Comparison of ENCODE assay signal across 13 mouse cellular contexts in the genomic region with DNA sequence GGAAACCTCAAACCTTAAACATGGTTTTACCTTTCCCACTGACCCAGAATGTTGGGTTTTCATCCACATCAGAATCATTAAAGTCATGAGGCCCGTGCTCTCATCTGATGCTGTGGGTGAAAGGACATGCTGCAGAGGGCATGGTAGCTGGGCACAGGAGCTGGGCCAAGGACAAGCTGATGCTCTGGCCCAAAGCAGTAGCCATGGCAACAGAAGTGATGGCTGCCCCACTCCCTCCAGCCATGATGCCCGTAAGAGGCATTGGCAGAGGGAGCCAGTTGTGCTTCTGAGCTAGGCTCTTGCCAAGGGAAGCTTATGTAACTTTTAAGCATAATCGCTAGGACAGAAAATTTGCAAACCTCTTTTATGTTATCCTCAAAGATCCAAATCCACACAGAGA.
"Had no signal": no experiment of that assay in that cellular context is flagged by ENCODE, and none has a peak within 500 bp of the region (broad histone marks: within the 10 kb centered on the region; RNA-seq: fewer than 3 reads in every experiment).

No protein-coding gene starts in this region.

- H3K4me3 ChIP-seq: limb, embryonic 13.5 days; midbrain, embryonic 15.5 days; neural tube, embryonic 13.5 days had no signal

- H3K27ac ChIP-seq: kidney, postnatal 0 days; limb, embryonic 13.5 days; liver, embryonic 14.5 days; midbrain, embryonic 15.5 days; neural tube, embryonic 13.5 days had no signal

- DNase-seq: kidney, adult 11 months; kidney, adult 9 months; kidney, postnatal 36 days; layer of hippocampus, postnatal 36 days; lung, adult 18-20 months; retina, postnatal 1 day; right cerebral cortex, postnatal 14 days; thymus, postnatal 36 days had no signal

- ATAC-seq: midbrain, embryonic 15.5 days had no signal
